Mouse (Mus musculus) CH12.LX (cell line): ENCODE data around the gene Nr0b2. TPM values are rescaled to one million over a fixed set of nuclear protein-coding genes. Genes with fewer than 3 reads are reported as not detected.

Experiments
- DNase-seq: peaks from one replicate; pipeline ENCODE4 v3.0.0-alpha.2; 2013; ENCODE audit errors: extremely low read depth
- H3K27ac ChIP-seq: 2 replicates; pipeline ENCODE4 v1.5.1; 2012; ENCODE audit warnings: low read depth, mild to moderate bottlenecking, control low read depth, moderate library complexity; ENCODE audit not compliant: insufficient read depth
- H3K27me3 ChIP-seq: replicated peaks from 2 replicates; pipeline ENCODE3; 2012; ENCODE audit warnings: inconsistent platforms
- H3K36me3 ChIP-seq, 2 experiments: replicated peaks in 1 of 2; 2 replicates each; pipeline versions ENCODE3 to v1.6.1; 2012; ENCODE audit warnings: inconsistent platforms in 1 of 2, low read length in 1 of 2, mild to moderate bottlenecking in 1 of 2, mixed read lengths in 1 of 2, moderate library complexity in 1 of 2; ENCODE audit not compliant: control insufficient read depth in 1 of 2, insufficient read depth in 1 of 2
- H3K4me1 ChIP-seq, 2 experiments: 2 replicates each; pipeline ENCODE4 v1.6.1; 2012; ENCODE audit warnings: inconsistent platforms in 1 of 2, moderate library complexity in 1 of 2; ENCODE audit not compliant: insufficient read depth in 2 of 2, control insufficient read depth in 1 of 2
- H3K4me2 ChIP-seq: 2 replicates; pipeline ENCODE4 v1.6.1; 2012; ENCODE audit warnings: low read depth, mild to moderate bottlenecking, control low read depth; ENCODE audit not compliant: poor library complexity, insufficient read depth, severe bottlenecking
- H3K4me3 ChIP-seq, 3 experiments: fragments of 150-350 bp in 1 of 3; sonication (generic) in 1 of 3; replicated peaks in 1 of 3; 2 replicates each; pipeline versions ENCODE3 to v1.5.1; 2011 to 2012; ENCODE audit warnings: low read depth in 2 of 3, low read length in 2 of 3, mild to moderate bottlenecking in 2 of 3, moderate library complexity in 2 of 3, control low read depth in 1 of 3, improper control_type of control experiment in 1 of 3, inconsistent platforms in 1 of 3, mixed read lengths in 1 of 3; ENCODE audit not compliant: poor library complexity in 1 of 3
- H3K79me2 ChIP-seq: replicated peaks from 2 replicates; pipeline ENCODE4 v1.6.1; 2012; ENCODE audit warnings: mild to moderate bottlenecking, moderate library complexity; ENCODE audit not compliant: control insufficient read depth, poor library complexity, insufficient read depth, severe bottlenecking; ENCODE audit errors: extremely low read depth
- H3K9ac ChIP-seq: 2 replicates; pipeline ENCODE4 v1.6.1; 2012; ENCODE audit warnings: low read depth, mild to moderate bottlenecking, control low read depth, moderate library complexity; ENCODE audit not compliant: insufficient read depth
- H3K9me3 ChIP-seq: replicated peaks from 2 replicates; pipeline ENCODE3; 2012; ENCODE audit warnings: low read length, inconsistent platforms, mixed read lengths
- CHD1 ChIP-seq: IDR thresholded peaks from 2 replicates; pipeline ENCODE4 v1.6.1; 2012; ENCODE audit warnings: low read depth, low read length, improper control_type of control experiment, inconsistent platforms
- CHD2 ChIP-seq: IDR thresholded peaks from 2 replicates; pipeline ENCODE4 v1.6.1; 2011; ENCODE audit warnings: low read length, improper control_type of control experiment
- E2F4 ChIP-seq: IDR thresholded peaks from 2 replicates; pipeline ENCODE4 v1.6.1; 2011; ENCODE audit warnings: low read depth, low read length, improper control_type of control experiment; ENCODE audit not compliant: insufficient replicate concordance
- ELF1 ChIP-seq: IDR thresholded peaks from 2 replicates; pipeline ENCODE4 v1.6.1; 2014; ENCODE audit warnings: low read depth, mild to moderate bottlenecking, inconsistent platforms, low read length, improper control_type of control experiment
- EP300 ChIP-seq: IDR thresholded peaks from 2 replicates; pipeline ENCODE4 v1.6.1; 2011; ENCODE audit warnings: low read length, improper control_type of control experiment
- GABPA ChIP-seq: IDR thresholded peaks from 2 replicates; pipeline ENCODE4 v1.6.1; 2012; ENCODE audit warnings: low read depth, low read length, improper control_type of control experiment, inconsistent platforms; ENCODE audit not compliant: insufficient replicate concordance
- HCFC1 ChIP-seq: IDR thresholded peaks from 2 replicates; pipeline ENCODE4 v1.6.1; 2012; ENCODE audit warnings: low read depth, mild to moderate bottlenecking, inconsistent platforms, low read length, improper control_type of control experiment
- JUN ChIP-seq: IDR thresholded peaks from 2 replicates; pipeline ENCODE4 v1.6.1; 2011; ENCODE audit warnings: low read depth, mild to moderate bottlenecking, low read length, improper control_type of control experiment, moderate library complexity; ENCODE audit not compliant: insufficient read depth
- JUND ChIP-seq: conservative IDR thresholded peaks from 2 replicates; pipeline ENCODE4 v1.6.1; 2011; ENCODE audit warnings: low read depth, low read length, improper control_type of control experiment
- KAT2A ChIP-seq: IDR thresholded peaks from 2 replicates; pipeline ENCODE4 v1.6.1; 2012; ENCODE audit warnings: low read length, improper control_type of control experiment, inconsistent platforms; ENCODE audit not compliant: insufficient replicate concordance
- MAFK ChIP-seq: IDR thresholded peaks from 2 replicates; pipeline ENCODE4 v1.6.1; 2011; ENCODE audit warnings: low read length, improper control_type of control experiment; ENCODE audit not compliant: insufficient replicate concordance
- NELFE ChIP-seq: IDR thresholded peaks from 2 replicates; pipeline ENCODE4 v1.6.1; 2011; ENCODE audit warnings: low read depth, low read length, improper control_type of control experiment
- NRF1 ChIP-seq: IDR thresholded peaks from 2 replicates; pipeline ENCODE4 v1.6.1; 2014; ENCODE audit warnings: low read depth, mild to moderate bottlenecking, inconsistent platforms, low read length, improper control_type of control experiment, moderate library complexity
- POLR2A ChIP-seq: IDR thresholded peaks from 2 replicates; pipeline ENCODE4 v1.6.1; 2011; ENCODE audit warnings: low read depth, mild to moderate bottlenecking, improper control_type of control experiment, low read length
- RAD21 ChIP-seq: IDR thresholded peaks from 2 replicates; pipeline ENCODE4 v1.6.1; 2011; ENCODE audit warnings: low read depth, mild to moderate bottlenecking, low read length, improper control_type of control experiment, moderate library complexity
- SIN3A ChIP-seq: IDR thresholded peaks from 2 replicates; pipeline ENCODE4 v1.6.1; 2012; ENCODE audit warnings: low read length, improper control_type of control experiment, inconsistent platforms
- SMC3 ChIP-seq: IDR thresholded peaks from 2 replicates; pipeline ENCODE4 v1.6.1; 2011; ENCODE audit warnings: low read depth, low read length, improper control_type of control experiment
- UBTF ChIP-seq: IDR thresholded peaks from 2 replicates; pipeline ENCODE4 v1.6.1; 2012; ENCODE audit warnings: low read depth, mild to moderate bottlenecking, inconsistent platforms, low read length, improper control_type of control experiment, moderate library complexity
- ZNF384 ChIP-seq: IDR thresholded peaks from 2 replicates; pipeline ENCODE4 v1.6.1; 2012; ENCODE audit warnings: low read depth, low read length, improper control_type of control experiment, inconsistent platforms
- dilution Hi-C: fragments of 300-500 bp; cut with MboI; formaldehyde crosslinking; loops from 2 replicates; pipeline ENCODE4 v1.14.3; 2020; ENCODE audit warnings: low sequenced_read_pairs; ENCODE audit not compliant: extremely low pct_unique_long_range_greater_than_20kb, extremely low pct_ligation_motif_present
- in situ Hi-C: fragments of 300-500 bp; cut with MboI; formaldehyde crosslinking; loops from 3 replicates; pipeline ENCODE4 v1.14.3; 2019; ENCODE audit warnings: low sequenced_read_pairs, low pct_ligation_motif_present, low pct_unique_long_range_greater_than_20kb, mixed read lengths
- polyA plus RNA-seq: library from polyadenylated mRNA; unstranded; fragments of >175 nt; gene quantifications from 2 replicates; pipeline ENCODE4 v1.2.1, GENCODE M21; 2012; ENCODE audit warnings: low read depth; ENCODE audit not compliant: insufficient read length
- total RNA-seq, 2 experiments: library from RNA; depleted of rRNA; stranded (reverse); fragments of 300-350 nt in 1 of 2; fragments of >200 nt in 1 of 2; gene quantifications; 2 replicates each; pipeline ENCODE4 v1.2.3; 2012 to 2014

Gene Nr0b2
- total and polyA plus RNA-seq, 3 experiments: not detected

GRCm38 (mm10) chr4:133521502-133521901, 31.7 kb upstream of the Nr0b2 start:
- no peaks in the 10 kb centered on the region for H3K4me1 ChIP-seq
- H3K27me3 ChIP-seq: peaks cover 7% of the 10 kb centered on the region
- H3K9ac ChIP-seq: no peak overlapping the region
- no peaks in the 10 kb centered on the region for H3K79me2 ChIP-seq
- H3K9me3 ChIP-seq: no peaks in the 10 kb centered on the region
- dilution Hi-C loops (no loop called here), in situ Hi-C loops (no loop called here)
- no peak for DNase-seq
- H3K4me3 ChIP-seq: no peak overlapping the region
- no peak overlapping the region for H3K27ac ChIP-seq
- TF ChIP-seq RAD21: no peak
- TF ChIP-seq MAFK: no peak
- no peak for TF ChIP-seq JUN
- TF ChIP-seq NRF1: no peak
- no peaks in the 10 kb centered on the region for H3K36me3 ChIP-seq
- H3K4me2 ChIP-seq: no peak overlapping the region

GRCm38 (mm10) chr4:133527788-133528187, 25.4 kb upstream of the Nr0b2 start:
- Histone ChIP-seq H3K27me3 (no peaks in the 10 kb centered on the region), H3K9me3 (peaks cover 12% of the 10 kb centered on the region), H3K4me3 (no peak overlapping the region), H3K27ac (no peak overlapping the region), H3K4me1 (no peaks in the 10 kb centered on the region), H3K4me2 (no peak overlapping the region), H3K9ac (no peak overlapping the region), H3K79me2 (no peaks in the 10 kb centered on the region), H3K36me3 (peaks cover 36 to 50% of the 10 kb centered on the region in 2 experiments)
- dilution Hi-C loops: no loop called here
- no peak for DNase-seq
- TF ChIP-seq JUND (no peak), CHD1 (no peak), ZNF384 (no peak), E2F4 (no peak), MAFK (no peak), HCFC1 (no peak), GABPA (no peak), SMC3 (no peak), NELFE (no peak), RAD21 (no peak), ELF1 (no peak), UBTF (no peak), KAT2A (no peak), SIN3A (no peak), CHD2 (no peak), EP300 (no peak), POLR2A (no peak), NRF1 (no peak)
- in situ Hi-C loops: no loop called here
